Mouse (Mus musculus): Measurements from ENCODE around the gene Rilpl1.

DNA sequence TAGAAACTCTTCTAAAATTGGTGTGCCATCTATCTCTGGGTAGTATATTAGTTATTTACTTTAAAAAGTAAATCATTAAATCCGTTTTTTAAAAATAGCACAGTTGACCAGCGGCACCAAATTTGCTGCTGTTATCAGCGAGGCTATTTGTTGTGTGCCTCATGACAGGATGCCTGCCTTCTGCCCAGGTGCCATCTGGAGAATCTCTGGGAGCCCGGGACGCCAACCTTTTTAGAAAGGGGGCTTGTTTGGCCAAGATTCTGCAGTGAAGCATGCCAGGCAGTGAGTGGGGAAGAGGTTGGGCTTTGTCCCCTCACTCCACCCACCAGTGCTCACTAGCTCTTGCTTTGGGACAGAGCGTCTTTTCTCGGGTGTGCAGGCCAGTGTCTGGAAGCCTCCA, 81.1 kb downstream of the Rilpl1 start:
- no peak for TF ChIP-seq CTCF (IDR thresholded peaks at IDR 0.05; ENCODE audit: extremely low read depth, insufficient read depth, insufficient read length, insufficient replicate concordance)
- TF ChIP-seq POLR2A (IDR thresholded peaks at IDR 0.05; ENCODE audit: low read depth, low read length): no peak

Data from spleen, adult 2 months (tissue).